ENCODE assay signal across 9 mouse cellular contexts in genomic region chr10:93425665-93426064, GRCm38 (mm10). TPM values are rescaled to one million over a fixed set of nuclear protein-coding genes. Genes with fewer than 3 reads are reported as not detected.
DNase-seq lines count a peak whose midpoint lies in the region; ATAC-seq and TF ChIP-seq lines count a peak whose summit lies in the region.
"Had no signal": no experiment of that assay in that cellular context is flagged by ENCODE, and none has a peak within 500 bp of the region (broad histone marks: within the 10 kb centered on the region; RNA-seq: fewer than 3 reads in every experiment).

No protein-coding gene starts in this region.

- H3K27me3 ChIP-seq in CH12.LX (replicated peaks), result no peaks in the 10 kb centered on the region
- H3K27me3 ChIP-seq in forebrain, embryonic 10.5 days (ENCODE audit: poor library complexity, severe bottlenecking), result peaks cover 13% of the 10 kb centered on the region; the same call in 1 of the 2 replicates
- H3K27me3 ChIP-seq in heart, embryonic 15.5 days, result no peaks in the 10 kb centered on the region
- H3K27me3 ChIP-seq in liver, embryonic 12.5 days (replicated peaks), result peaks cover 8% of the 10 kb centered on the region; the same call in 1 of the 2 replicates

- TF ChIP-seq CTCF in CH12.LX (conservative IDR thresholded peaks at IDR 0.05 in 1 of 2, IDR thresholded peaks at IDR 0.05 in 1 of 2; ENCODE audit: low read depth in 2 of 2, low read length in 2 of 2), result peak; percentile 91 to 95

- H3K27ac ChIP-seq in CH12.LX (ENCODE audit: insufficient read depth, low read depth), result no peak overlapping the region
- H3K27ac ChIP-seq in forebrain, embryonic 10.5 days, result no peak overlapping the region
- no peak overlapping the region for H3K27ac ChIP-seq in heart, embryonic 15.5 days
- H3K27ac ChIP-seq in liver, embryonic 12.5 days, result no peak overlapping the region

- ATAC-seq in heart, embryonic 15.5 days (replicated peaks; ENCODE audit: insufficient number of reproducible peaks, insufficient read depth, low FRiP score, low read depth), result peak; percentile 91
- ATAC-seq in liver, embryonic 12.5 days, result 0 out of 2 replicates have a peak, but pooled peaks have one; percentile 58

- peaks cover 7 to 31% of the 10 kb centered on the region in 2 experiments for H3K4me1 ChIP-seq in CH12.LX (ENCODE audit: control insufficient read depth in 1 of 2, insufficient read depth in 2 of 2)
- H3K4me1 ChIP-seq in forebrain, embryonic 10.5 days, result peaks cover 4% of the 10 kb centered on the region
- peaks cover 14% of the 10 kb centered on the region for H3K4me1 ChIP-seq in heart, embryonic 15.5 days (replicated peaks)
- H3K4me1 ChIP-seq in liver, embryonic 12.5 days, result peaks cover 4% of the 10 kb centered on the region

- DNase-seq in CH12.LX (ENCODE audit: extremely low read depth), result peak; percentile 94
- peak; percentile 56 for DNase-seq in c-Kit-negative CD71-positive TER-119-positive erythroid progenitor cells, embryonic 14.5 days (ENCODE audit: low read depth, low spot score)
- peak; percentile 81 for DNase-seq in forebrain, embryonic 10.5 days (ENCODE audit: extremely low spot score, low spot score)
- peak; percentile 88 for DNase-seq in kidney, postnatal 14 days
- peak; percentile 81 for DNase-seq in neural tube, embryonic 10.5 days (ENCODE audit: extremely low spot score, low spot score)
- peak; percentile 52 for DNase-seq in telencephalon, adult 2 months (ENCODE audit: low read depth, low spot score)

- H3K79me2 ChIP-seq in CH12.LX (replicated peaks; ENCODE audit: control insufficient read depth, extremely low read depth, insufficient read depth, poor library complexity, severe bottlenecking), result no peaks in the 10 kb centered on the region

- H3K9me3 ChIP-seq in CH12.LX (replicated peaks; ENCODE audit: low read length), result peaks cover 3% of the 10 kb centered on the region
- peaks cover 4% of the 10 kb centered on the region; the same call in 1 of the 2 replicates for H3K9me3 ChIP-seq in forebrain, embryonic 10.5 days
- no peaks in the 10 kb centered on the region for H3K9me3 ChIP-seq in heart, embryonic 15.5 days (replicated peaks)
- no peaks in the 10 kb centered on the region for H3K9me3 ChIP-seq in liver, embryonic 12.5 days (replicated peaks)
- H3K9me3 ChIP-seq: megakaryocyte, embryonic 14.5 days had no signal

- no peak for TF ChIP-seq POLR2A in CH12.LX (IDR thresholded peaks at IDR 0.05; ENCODE audit: low read depth, low read length)

- no peak overlapping the region; the same call in 1 of the 2 replicates for H3K9ac ChIP-seq in CH12.LX (ENCODE audit: insufficient read depth, low read depth)
- H3K9ac ChIP-seq in heart, embryonic 15.5 days, result no peak overlapping the region
- no peak overlapping the region for H3K9ac ChIP-seq in liver, embryonic 12.5 days

- dilution Hi-C loops in CH12.LX (cut with MboI; ENCODE audit: extremely low pct_ligation_motif_present, extremely low pct_unique_long_range_greater_than_20kb, low sequenced_read_pairs), result no loop called here

- H3K4me3 ChIP-seq in CH12.LX (replicated peaks in 1 of 3; ENCODE audit: low read depth in 2 of 3, low read length in 2 of 3, poor library complexity in 1 of 3), result no peak overlapping the region
- H3K4me3 ChIP-seq in forebrain, embryonic 10.5 days, result no peak overlapping the region
- no peak overlapping the region for H3K4me3 ChIP-seq in heart, embryonic 15.5 days
- H3K4me3 ChIP-seq in liver, embryonic 12.5 days, result no peak overlapping the region

- H3K4me2 ChIP-seq in CH12.LX (ENCODE audit: insufficient read depth, low read depth, poor library complexity, severe bottlenecking), result no peak overlapping the region
- no peak overlapping the region for H3K4me2 ChIP-seq in heart, embryonic 15.5 days
- H3K4me2 ChIP-seq in liver, embryonic 12.5 days, result no peak overlapping the region

- 10% methylated on average over 2 of the region's 2 CpGs for WGBS in forebrain, embryonic 10.5 days
- 1% methylated on average over 2 of the region's 2 CpGs for WGBS in heart, embryonic 15.5 days
- WGBS in liver, embryonic 12.5 days (ENCODE audit: insufficient replicate concordance), result 0% methylated on average over 2 of the region's 2 CpGs

- in situ Hi-C loops in CH12.LX (cut with MboI; ENCODE audit: low pct_ligation_motif_present, low pct_unique_long_range_greater_than_20kb, low sequenced_read_pairs), result loop anchor here (10.0 kb wide), 2 partner anchors 261 to 351 kb away; partner anchors contain the start of gene Cdk17

- no peak; the same call in 1 of the 2 replicates for TF ChIP-seq EP300 in CH12.LX (IDR thresholded peaks at IDR 0.05; ENCODE audit: low read length)

- no peak; the same call in none of the 2 replicates for TF ChIP-seq RAD21 in CH12.LX (IDR thresholded peaks at IDR 0.05; ENCODE audit: low read depth, low read length)

- no peaks in the 10 kb centered on the region for H3K36me3 ChIP-seq in CH12.LX (replicated peaks in 1 of 2; ENCODE audit: control insufficient read depth in 1 of 2, insufficient read depth in 1 of 2, low read length in 1 of 2)
- no peaks in the 10 kb centered on the region for H3K36me3 ChIP-seq in forebrain, embryonic 10.5 days (replicated peaks)
- no peaks in the 10 kb centered on the region for H3K36me3 ChIP-seq in heart, embryonic 15.5 days
- no peaks in the 10 kb centered on the region for H3K36me3 ChIP-seq in liver, embryonic 12.5 days

TF ChIP-seq in CH12.LX, 34 proteins besides CTCF, POLR2A, EP300 and RAD21:
- TF ChIP-seq ZKSCAN1 (IDR thresholded peaks at IDR 0.05; ENCODE audit: borderline replicate concordance, low read depth, low read length), result no peak
- TF ChIP-seq GABPA (IDR thresholded peaks at IDR 0.05; ENCODE audit: insufficient replicate concordance, low read depth, low read length), result no peak
- peak; percentile 63; the same call in 1 of the 2 replicates for TF ChIP-seq JUND (conservative IDR thresholded peaks at IDR 0.05; ENCODE audit: low read depth, low read length)
- no peak for TF ChIP-seq E2F4 (IDR thresholded peaks at IDR 0.05; ENCODE audit: insufficient replicate concordance, low read depth, low read length)
- TF ChIP-seq TCF12 (IDR thresholded peaks at IDR 0.05; ENCODE audit: low read depth, low read length), result 0 out of 2 replicates have a peak, but pooled peaks have one; percentile 28
- TF ChIP-seq UBTF (IDR thresholded peaks at IDR 0.05; ENCODE audit: low read depth, low read length), result no peak
- no peak for TF ChIP-seq POLR2AphosphoS2 (IDR thresholded peaks at IDR 0.05; ENCODE audit: low read depth, low read length)
- TF ChIP-seq MEF2A (IDR thresholded peaks at IDR 0.05; ENCODE audit: borderline replicate concordance, low read depth, low read length), result peak; percentile 95
- TF ChIP-seq MAZ (IDR thresholded peaks at IDR 0.05; ENCODE audit: low read depth, low read length), result no peak
- no peak for TF ChIP-seq USF1 (IDR thresholded peaks at IDR 0.05; ENCODE audit: low read depth, low read length)
- TF ChIP-seq ZC3H11A (IDR thresholded peaks at IDR 0.05; ENCODE audit: low read depth, low read length), result peak; percentile 69
- no peak for TF ChIP-seq ZMIZ1 (IDR thresholded peaks at IDR 0.05; ENCODE audit: low read depth, low read length)
- TF ChIP-seq SIN3A (IDR thresholded peaks at IDR 0.05; ENCODE audit: low read length), result no peak; the same call in 1 of the 2 replicates
- no peak for TF ChIP-seq ZNF384 (IDR thresholded peaks at IDR 0.05; ENCODE audit: low read depth, low read length)
- TF ChIP-seq MXI1 (IDR thresholded peaks at IDR 0.05; ENCODE audit: low read depth, low read length), result no peak
- no peak for TF ChIP-seq CHD1 (IDR thresholded peaks at IDR 0.05; ENCODE audit: low read depth, low read length)
- TF ChIP-seq MYC (IDR thresholded peaks at IDR 0.05; ENCODE audit: low read depth, low read length), result 0 out of 2 replicates have a peak, but pooled peaks have one; percentile 74
- TF ChIP-seq KAT2A (IDR thresholded peaks at IDR 0.05; ENCODE audit: insufficient replicate concordance, low read length), result no peak
- TF ChIP-seq JUN (IDR thresholded peaks at IDR 0.05; ENCODE audit: insufficient read depth, low read depth, low read length), result peak; percentile 68
- TF ChIP-seq USF2 (conservative IDR thresholded peaks at IDR 0.05; ENCODE audit: low read depth, low read length), result no peak
- TF ChIP-seq NRF1 (IDR thresholded peaks at IDR 0.05; ENCODE audit: low read depth, low read length), result 0 out of 2 replicates have a peak, but pooled peaks have one; percentile 32
- TF ChIP-seq TBP (conservative IDR thresholded peaks at IDR 0.05; ENCODE audit: low read depth, low read length), result no peak
- TF ChIP-seq BHLHE40 (IDR thresholded peaks at IDR 0.05; ENCODE audit: low read depth, low read length), result no peak
- peak; percentile 97 for TF ChIP-seq SMC3 (IDR thresholded peaks at IDR 0.05; ENCODE audit: low read depth, low read length)
- TF ChIP-seq MAFK (IDR thresholded peaks at IDR 0.05; ENCODE audit: insufficient replicate concordance, low read length), result no peak
- no peak for TF ChIP-seq RCOR1 (conservative IDR thresholded peaks at IDR 0.05; ENCODE audit: low read depth, low read length)
- TF ChIP-seq ELF1 (IDR thresholded peaks at IDR 0.05; ENCODE audit: low read depth, low read length), result 0 out of 2 replicates have a peak, but pooled peaks have one; percentile 21
- no peak for TF ChIP-seq PAX5 (IDR thresholded peaks at IDR 0.05; ENCODE audit: low read length)
- TF ChIP-seq IRF4 (IDR thresholded peaks at IDR 0.05; ENCODE audit: low read depth, low read length), result peak; percentile 48; the same call in 1 of the 2 replicates
- peak; percentile 40; the same call in 1 of the 2 replicates for TF ChIP-seq NELFE (IDR thresholded peaks at IDR 0.05; ENCODE audit: low read depth, low read length)
- no peak for TF ChIP-seq CHD2 (IDR thresholded peaks at IDR 0.05; ENCODE audit: low read length)
- peak; percentile 51; the same call in 1 of the 2 replicates for TF ChIP-seq MAX (IDR thresholded peaks at IDR 0.05; ENCODE audit: low read length)
- 0 out of 2 replicates have a peak, but pooled peaks have one; percentile 27 for TF ChIP-seq ETS1 (conservative IDR thresholded peaks at IDR 0.05; ENCODE audit: low read depth, low read length)
- TF ChIP-seq HCFC1 (IDR thresholded peaks at IDR 0.05; ENCODE audit: low read depth, low read length), result 0 out of 2 replicates have a peak, but pooled peaks have one; percentile 23

RNA-seq across cellular contexts. Expression of gene Lta4h, which starts 27.5 kb away (rescaled TPM):
- 118 and 120 TPM in 2 replicates for total RNA-seq in CH12.LX (2012; rRNA removed)
- total RNA-seq in CH12.LX (2014; rRNA removed), result 155 and 160 TPM in 2 replicates
- 99.6 and 104 TPM in 2 replicates for polyA plus RNA-seq in CH12.LX (2012; ENCODE audit: insufficient read length, low read depth)
- 150 and 152 TPM in 2 replicates for polyA plus RNA-seq in forebrain, embryonic 10.5 days (2016; fragmentation: Nextera tagmentation; extraction: Ambion mirVana)
- 328 and 364 TPM in 2 replicates for polyA plus RNA-seq in heart, embryonic 15.5 days (2015; fragmentation: Nextera tagmentation; extraction: Ambion mirVana)
- polyA plus RNA-seq in liver, embryonic 12.5 days (2016; fragmentation: Nextera tagmentation; extraction: Ambion mirVana), result 97.2 and 104 TPM in 2 replicates
